Mouse (Mus musculus) cerebellum, adult 18-20 months (tissue): ENCODE results near the gene Adam12.

Experiments used
- DNase-seq, 2 experiments: peaks; one replicate each; pipeline ENCODE4 v3.0.0; 2021

Adam12 gene

GRCm38 (mm10) chr7:134231378-134232346 is at the start of gene Adam12:
TSS of gene Adam12 (minus strand) at chr7:134232146.
- no peak for DNase-seq

GRCm38 (mm10) chr7:134272956-134273355 is 41.0 kb upstream of the Adam12 start:
- no peak for DNase-seq

- DNase-seq: no peak
Measured at GRCm38 (mm10) chr7:134272421-134272820, 40.5 kb upstream of the Adam12 start.

- DNase-seq: no peak
Measured at GRCm38 (mm10) chr7:134265783-134266182, 33.8 kb upstream of the Adam12 start.

- DNase-seq: peak; percentile 55 to 61
Measured at GRCm38 (mm10) chr7:134263146-134263906, 31.4 kb upstream of the Adam12 start.

- no peak for DNase-seq
Measured at GRCm38 (mm10) chr7:134261003-134261701, 29.2 kb upstream of the Adam12 start.

- DNase-seq: no peak
Measured at GRCm38 (mm10) chr7:134250273-134250870, 18.4 kb upstream of the Adam12 start.

GRCm38 (mm10) chr7:134248041-134248440 is 16.1 kb upstream of the Adam12 start:
- no peak for DNase-seq

GRCm38 (mm10) chr7:134246624-134247023 is 14.7 kb upstream of the Adam12 start:
- DNase-seq: no peak

- DNase-seq: no peak
Measured at GRCm38 (mm10) chr7:134242773-134243172, 10.8 kb upstream of the Adam12 start.

GRCm38 (mm10) chr7:134241212-134241611 is 9.3 kb upstream of the Adam12 start:
- no peak for DNase-seq

GRCm38 (mm10) chr7:134240579-134240978 is 8.6 kb upstream of the Adam12 start:
- DNase-seq: no peak

- DNase-seq: no peak
Measured at GRCm38 (mm10) chr7:134238863-134239262, 6.9 kb upstream of the Adam12 start.

GRCm38 (mm10) chr7:134237356-134237755 is 5.4 kb upstream of the Adam12 start:
- no peak for DNase-seq

GRCm38 (mm10) chr7:134236727-134237126 is 4.8 kb upstream of the Adam12 start:
- no peak for DNase-seq

- no peak for DNase-seq
Measured at GRCm38 (mm10) chr7:134235552-134235951, 3.6 kb upstream of the Adam12 start.

GRCm38 (mm10) chr7:134230708-134231107 is 1.2 kb downstream of the Adam12 start:
- DNase-seq: no peak

- DNase-seq: no peak
Measured at GRCm38 (mm10) chr7:134229899-134230298, 2.0 kb downstream of the Adam12 start.

GRCm38 (mm10) chr7:134227773-134228455 is 4.0 kb downstream of the Adam12 start:
- no peak for DNase-seq

- no peak for DNase-seq
Measured at GRCm38 (mm10) chr7:134227101-134227500, 4.8 kb downstream of the Adam12 start.

GRCm38 (mm10) chr7:134226231-134226630 is 5.7 kb downstream of the Adam12 start:
- no peak for DNase-seq
